Mouse (Mus musculus): ENCODE measurements at regions not wholly inside any gene's neighbourhood (a gene's known extent, or its start where the extent isn't known, plus 50 kb on each side); places are given as distances from the start of the nearest gene placed in this dataset.

GRCm38 (mm10) chr8:115418056-115418455 is 289.5 kb downstream of the Maf start:
- TF ChIP-seq CTCF (IDR thresholded peaks at IDR 0.05; ENCODE audit: borderline replicate concordance, control insufficient read depth, extremely low read depth, insufficient read depth, low read length, poor library complexity): no peak
- no peak for TF ChIP-seq POLR2A (IDR thresholded peaks at IDR 0.05; ENCODE audit: control insufficient read depth, extremely low read depth, insufficient read depth, low read length, poor library complexity)
